Mouse (Mus musculus) CD4-positive naive resting alpha-beta T cell, adult 57 days (primary cell): ENCODE measurements around the gene Sec23a. TPM values are rescaled to one million over a fixed set of nuclear protein-coding genes. Genes with fewer than 3 reads are reported as not detected.

Experiments used
- total RNA-seq: library from RNA; stranded (reverse); gene quantifications from one replicate; pipeline ENCODE4 v1.2.4, GENCODE M21; 2023

The Sec23a gene
- total RNA-seq: 23.5 TPM

GRCm38 (mm10) chr12:59011844-59012709 is at the start of gene Sec23a:
TSS of gene Sec23a (minus strand) at chr12:59012017.

GRCm38 (mm10) chr12:59060993-59061595 is 49.3 kb upstream of the Sec23a start, which contains the start of gene Trappc6b:
TSS of gene Trappc6b (minus strand) at chr12:59061472.

GRCm38 (mm10) chr12:59013234-59013633 is 1.4 kb upstream of the Sec23a start, which contains the start of gene Gemin2:
TSS of gene Gemin2 (plus strand) at chr12:59013393.

Other genes with a start within 250 kb of the Sec23a start
- 12.7 TPM for gene Gemin2, start 1.4 kb upstream of the Sec23a start, total RNA-seq
- 53.4 TPM for gene Trappc6b, start 49.5 kb upstream of the Sec23a start, total RNA-seq
- 85.6 TPM for gene Pnn, start 54.9 kb upstream of the Sec23a start, total RNA-seq
- 141 TPM for gene Mia2, start 83.8 kb upstream of the Sec23a start, total RNA-seq
- 76.6 TPM for gene Fbxo33, start 207.7 kb upstream of the Sec23a start, total RNA-seq